Comparison of ENCODE assay signal across 8 mouse cellular contexts in the genomic region with DNA sequence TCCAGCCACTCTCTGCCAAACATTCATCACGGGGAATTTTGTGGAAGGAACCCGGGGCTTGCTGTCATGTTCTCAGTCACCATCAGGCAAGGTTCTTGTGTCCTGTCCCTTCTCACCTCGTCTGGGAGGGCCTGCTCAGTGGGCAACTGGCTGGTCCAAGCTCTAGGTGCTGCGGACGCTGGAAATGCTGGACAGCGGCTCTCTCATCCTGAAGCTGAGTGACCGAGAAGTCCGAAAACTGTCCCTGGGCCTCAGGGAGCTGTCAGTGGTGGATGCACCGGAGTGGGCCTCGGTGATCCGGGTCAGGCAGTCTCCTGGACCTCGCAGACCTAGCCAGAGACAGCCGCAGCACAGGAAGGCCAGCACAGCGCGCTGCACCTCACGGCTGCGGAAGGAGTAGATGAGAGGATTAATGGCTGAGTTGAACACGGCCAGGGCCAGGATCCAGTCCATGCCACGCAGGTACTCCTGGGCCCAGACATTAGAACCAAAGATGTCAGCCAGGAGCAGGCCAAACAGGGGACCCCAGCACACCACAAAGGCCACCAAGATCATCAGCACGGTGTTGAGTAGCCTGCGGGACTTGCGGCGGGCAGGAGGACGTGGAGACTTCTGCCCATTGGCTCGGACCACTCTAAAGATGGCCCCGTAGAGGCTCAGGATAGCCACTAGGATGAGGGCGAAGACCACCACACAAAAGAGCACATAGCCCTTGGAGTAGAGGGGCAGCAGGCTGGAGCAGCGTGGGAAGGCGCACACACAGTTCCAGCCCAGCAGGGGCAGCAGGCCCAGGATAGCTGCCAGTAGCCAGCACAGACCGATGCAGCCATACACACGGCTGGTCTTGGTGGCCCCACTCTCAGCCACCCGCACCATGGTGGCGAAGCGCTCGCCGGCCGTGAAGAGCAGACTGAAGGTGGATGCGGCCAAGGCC. TPM values are rescaled to one million over a fixed set of nuclear protein-coding genes. Genes with fewer than 3 reads are reported as not detected.
DNase-seq lines count a peak whose midpoint lies in the region; ATAC-seq lines count a peak whose summit lies in the region.

No protein-coding gene starts in this region.

- ATAC-seq in heart, embryonic 15.5 days (replicated peaks; ENCODE audit: insufficient number of reproducible peaks, insufficient read depth, low FRiP score, low read depth) = no peak
- ATAC-seq in embryonic facial prominence, embryonic 13.5 days (ENCODE audit: insufficient number of reproducible peaks, insufficient read depth, low FRiP score, low TSS enrichment, low read depth) = no peak
- ATAC-seq in intestine, embryonic 15.5 days = no peak

- no peaks in the 10 kb centered on the region for H3K36me3 ChIP-seq in heart, embryonic 15.5 days
- H3K36me3 ChIP-seq in embryonic facial prominence, embryonic 13.5 days = no peaks in the 10 kb centered on the region; the same call in none of the 2 replicates
- H3K36me3 ChIP-seq in intestine, embryonic 15.5 days = no peaks in the 10 kb centered on the region

- H3K27ac ChIP-seq in heart, embryonic 15.5 days = 0 out of 2 replicates have a peak overlapping the region, but pooled peaks have one; percentile 10
- no peak overlapping the region for H3K27ac ChIP-seq in embryonic facial prominence, embryonic 13.5 days
- H3K27ac ChIP-seq in intestine, embryonic 15.5 days = no peak overlapping the region

- H3K4me3 ChIP-seq in heart, embryonic 15.5 days = peak overlapping the region; percentile 7; the same call in 1 of the 2 replicates
- H3K4me3 ChIP-seq in embryonic facial prominence, embryonic 13.5 days = no peak overlapping the region
- H3K4me3 ChIP-seq in intestine, embryonic 15.5 days (replicated peaks) = no peak overlapping the region; the same call in 1 of the 2 replicates

- WGBS in heart, embryonic 15.5 days = 79% methylated on average over 38 of the region's 38 CpGs
- 84% methylated on average over 38 of the region's 38 CpGs for WGBS in embryonic facial prominence, embryonic 13.5 days
- WGBS in intestine, embryonic 15.5 days = 86% methylated on average over 38 of the region's 38 CpGs

- H3K4me2 ChIP-seq in heart, embryonic 15.5 days = peak overlapping the region; percentile 30; the same call in 1 of the 2 replicates
- no peak overlapping the region for H3K4me2 ChIP-seq in embryonic facial prominence, embryonic 13.5 days
- no peak overlapping the region for H3K4me2 ChIP-seq in intestine, embryonic 15.5 days (replicated peaks)

- no peak overlapping the region for H3K9ac ChIP-seq in heart, embryonic 15.5 days
- H3K9ac ChIP-seq in embryonic facial prominence, embryonic 13.5 days = 0 out of 2 replicates have a peak overlapping the region, but pooled peaks have one; percentile 46
- H3K9ac ChIP-seq in intestine, embryonic 15.5 days = no peak overlapping the region; the same call in 1 of the 2 replicates

- peaks cover 24% of the 10 kb centered on the region for H3K4me1 ChIP-seq in heart, embryonic 15.5 days (replicated peaks)
- peaks cover 27% of the 10 kb centered on the region for H3K4me1 ChIP-seq in embryonic facial prominence, embryonic 13.5 days
- peaks cover 27% of the 10 kb centered on the region for H3K4me1 ChIP-seq in intestine, embryonic 15.5 days (replicated peaks)

- H3K9me3 ChIP-seq in heart, embryonic 15.5 days (replicated peaks) = no peaks in the 10 kb centered on the region
- no peaks in the 10 kb centered on the region for H3K9me3 ChIP-seq in embryonic facial prominence, embryonic 13.5 days
- H3K9me3 ChIP-seq in intestine, embryonic 15.5 days = no peaks in the 10 kb centered on the region

- H3K27me3 ChIP-seq in heart, embryonic 15.5 days = peaks cover 8% of the 10 kb centered on the region
- peaks cover 9% of the 10 kb centered on the region for H3K27me3 ChIP-seq in embryonic facial prominence, embryonic 13.5 days
- H3K27me3 ChIP-seq in intestine, embryonic 15.5 days (replicated peaks) = no peaks in the 10 kb centered on the region

- DNase-seq in heart, adult 8-10 months (ENCODE audit: low spot score) = no peak
- peak; percentile 14 to 44 for DNase-seq in spleen, adult 18-20 months
- DNase-seq in spleen, adult 12 weeks (ENCODE audit: low spot score) = no peak
- DNase-seq in spleen, postnatal 10 days (ENCODE audit: low spot score in 2 of 2) = peak; percentile 44 to 57
- no peak for DNase-seq in urinary bladder, adult 18-20 months (ENCODE audit: low spot score in 2 of 2)

RNA-seq across cellular contexts. Expression of gene S1pr4, which starts 1.3 kb away (rescaled TPM):
- 0.47 and 1.5 TPM in 2 replicates for polyA plus RNA-seq in heart, embryonic 15.5 days (2015; fragmentation: Nextera tagmentation; extraction: Ambion mirVana)
- 1 to 10 TPM in 2 of 4 experiments, under 1 TPM in 2; 0.88 to 1.4 (median 1.0) TPM for total RNA-seq in heart, adult 8-10 months (2022)
- 0.25 and 0.31 TPM in 2 replicates for polyA plus RNA-seq in embryonic facial prominence, embryonic 13.5 days (2015; fragmentation: Nextera tagmentation; extraction: Ambion mirVana)
- 1.0 and 1.1 TPM in 2 replicates for polyA plus RNA-seq in intestine, embryonic 15.5 days (2015; fragmentation: Nextera tagmentation; extraction: Ambion mirVana)

RNA-seq across cellular contexts. Expression of gene Ncln, which starts 2.4 kb away (rescaled TPM):
- 43.6 and 63.4 TPM in 2 replicates for polyA plus RNA-seq in heart, embryonic 15.5 days (2015; fragmentation: Nextera tagmentation; extraction: Ambion mirVana)
- total RNA-seq in heart, adult 8-10 months (2022) = 10 to 100 TPM; 48.7 to 72.7 (median 66.7) TPM
- polyA plus RNA-seq in embryonic facial prominence, embryonic 13.5 days (2015; fragmentation: Nextera tagmentation; extraction: Ambion mirVana) = 82.3 and 87.9 TPM in 2 replicates
- polyA plus RNA-seq in intestine, embryonic 15.5 days (2015; fragmentation: Nextera tagmentation; extraction: Ambion mirVana) = 98.5 and 118 TPM in 2 replicates

RNA-seq across cellular contexts. Expression of gene Celf5, which starts 16.1 kb away (rescaled TPM):
- 0.08 and 0.41 TPM in 2 replicates for polyA plus RNA-seq in heart, embryonic 15.5 days (2015; fragmentation: Nextera tagmentation; extraction: Ambion mirVana)
- total RNA-seq in heart, adult 8-10 months (2022) = under 1 TPM in 2 of 4 experiments, not detected in 2; 0.12 to 0.29 TPM
- polyA plus RNA-seq in embryonic facial prominence, embryonic 13.5 days (2015; fragmentation: Nextera tagmentation; extraction: Ambion mirVana) = 2.1 and 2.5 TPM in 2 replicates
- polyA plus RNA-seq in intestine, embryonic 15.5 days (2015; fragmentation: Nextera tagmentation; extraction: Ambion mirVana) = 1.7 TPM in 2 replicates

RNA-seq across cellular contexts. Expression of gene Gna15, which starts 25.4 kb away (rescaled TPM):
- polyA plus RNA-seq in heart, embryonic 15.5 days (2015; fragmentation: Nextera tagmentation; extraction: Ambion mirVana) = 0.64 and 1.6 TPM in 2 replicates
- under 1 TPM; 0.37 to 0.78 (median 0.54) TPM for total RNA-seq in heart, adult 8-10 months (2022)
- polyA plus RNA-seq in embryonic facial prominence, embryonic 13.5 days (2015; fragmentation: Nextera tagmentation; extraction: Ambion mirVana) = 2.0 and 2.1 TPM in 2 replicates
- 0.92 and 0.97 TPM in 2 replicates for polyA plus RNA-seq in intestine, embryonic 15.5 days (2015; fragmentation: Nextera tagmentation; extraction: Ambion mirVana)

RNA-seq across cellular contexts. Expression of gene Nfic, which starts 43.1 kb away (rescaled TPM):
- 60.9 and 71.2 TPM in 2 replicates for polyA plus RNA-seq in heart, embryonic 15.5 days (2015; fragmentation: Nextera tagmentation; extraction: Ambion mirVana)
- 100 to 1,000 TPM; 100 to 132 (median 108) TPM for total RNA-seq in heart, adult 8-10 months (2022)
- 87.0 and 96.1 TPM in 2 replicates for polyA plus RNA-seq in embryonic facial prominence, embryonic 13.5 days (2015; fragmentation: Nextera tagmentation; extraction: Ambion mirVana)
- polyA plus RNA-seq in intestine, embryonic 15.5 days (2015; fragmentation: Nextera tagmentation; extraction: Ambion mirVana) = 52.8 and 56.0 TPM in 2 replicates

Comparison
In these comparisons a context has a peak if more than half of its experiments do, and no peak if none do; other contexts are left out.
1. DNase-seq: peak in spleen, adult 18-20 months (2 of 2) and spleen, postnatal 10 days (2 of 2); none in heart, adult 8-10 months (single experiment), spleen, adult 12 weeks (single experiment) and urinary bladder, adult 18-20 months (0 of 2).